Mouse (Mus musculus) limb, embryonic 11.5 days (tissue): ENCODE measurements at regions not wholly inside any gene's neighbourhood (a gene's known extent, or its start where the extent isn't known, plus 50 kb on each side); places are given as distances from the start of the nearest gene placed in this dataset.

Experiments used
- ATAC-seq: fragments of 200-750 bp; cut with Nextera tagmentation; 2 replicates; pipeline ENCODE4 v1.8.0; 2017; ENCODE audit warnings: low read depth; ENCODE audit not compliant: insufficient number of reproducible peaks, low FRiP score, low TSS enrichment
- DNase-seq: peaks from one replicate; pipeline ENCODE4 v3.0.0-alpha.2; 2015; ENCODE audit warnings: low spot score
- H3K27ac ChIP-seq: fragments of 300-500 bp; sonication (generic); replicated peaks from 2 replicates; pipeline ENCODE4 v1.5.1; 2014; ENCODE audit warnings: low read depth, mild to moderate bottlenecking, low read length
- H3K27me3 ChIP-seq: fragments of 300-500 bp; sonication (generic); 2 replicates; pipeline ENCODE4 v1.6.1; 2014; ENCODE audit warnings: mild to moderate bottlenecking, low read length, mixed read lengths; ENCODE audit not compliant: control insufficient read depth, insufficient read depth
- H3K36me3 ChIP-seq: fragments of 300-500 bp; sonication (generic); 2 replicates; pipeline ENCODE4 v1.6.1; 2014; ENCODE audit warnings: mild to moderate bottlenecking, low read length, moderate library complexity, mixed read lengths; ENCODE audit not compliant: control insufficient read depth, insufficient read depth
- H3K4me1 ChIP-seq: fragments of 300-500 bp; sonication (generic); 2 replicates; pipeline ENCODE4 v1.6.1; 2014; ENCODE audit warnings: low read length, mixed read lengths; ENCODE audit not compliant: control insufficient read depth, insufficient read depth
- H3K4me2 ChIP-seq: fragments of 300-500 bp; sonication (generic); 2 replicates; pipeline ENCODE4 v1.6.1; 2014; ENCODE audit warnings: low read depth, mild to moderate bottlenecking, moderate library complexity; ENCODE audit not compliant: severe bottlenecking
- H3K4me3 ChIP-seq: fragments of 300-500 bp; sonication (generic); 2 replicates; pipeline ENCODE4 v1.5.1; 2014; ENCODE audit warnings: low read depth, low read length
- H3K9ac ChIP-seq: fragments of 300-500 bp; sonication (generic); 2 replicates; pipeline ENCODE4 v1.6.1; 2014; ENCODE audit warnings: mild to moderate bottlenecking, low read length
- H3K9me3 ChIP-seq: fragments of 300-500 bp; sonication (generic); 2 replicates; pipeline ENCODE4 v1.6.1; 2016; ENCODE audit warnings: low read length; ENCODE audit not compliant: control insufficient read depth
- WGBS: fragments of 180-500 bp; shearing (Covaris S2); extraction: QIAGEN DNeasy Blood & Tissue Kit; methylation state at CpG from one replicate; pipeline ENCODE4 v1.1.7; 2014; 5-methylcytosine and 5-hydroxymethylcytosine counted together

- no peaks in the 10 kb centered on the region for H3K36me3 ChIP-seq
- no peak for DNase-seq
- 38% methylated on average over 2 of the region's 2 CpGs for WGBS
- no peak overlapping the region for H3K4me3 ChIP-seq
- H3K27me3 ChIP-seq: no peaks in the 10 kb centered on the region
- no peak overlapping the region for H3K27ac ChIP-seq
- no peak for ATAC-seq
- no peaks in the 10 kb centered on the region for H3K4me1 ChIP-seq
- no peak overlapping the region for H3K4me2 ChIP-seq
- no peak overlapping the region for H3K9ac ChIP-seq
- no peaks in the 10 kb centered on the region for H3K9me3 ChIP-seq
Observed at GRCm38 (mm10) chr13:15180898-15181297, 282.1 kb upstream of the Gli3 start.

- no peak overlapping the region for H3K27ac ChIP-seq
- ATAC-seq: no peak
- no peak overlapping the region for H3K4me3 ChIP-seq
- H3K4me2 ChIP-seq: no peak overlapping the region
- H3K9ac ChIP-seq: no peak overlapping the region
- H3K27me3 ChIP-seq: no peaks in the 10 kb centered on the region
- H3K9me3 ChIP-seq: no peaks in the 10 kb centered on the region
- no peaks in the 10 kb centered on the region for H3K36me3 ChIP-seq
- peaks cover 12% of the 10 kb centered on the region for H3K4me1 ChIP-seq
- 79% methylated on average over 7 of the region's 7 CpGs for WGBS
- DNase-seq: no peak
Observed at GRCm38 (mm10) chr13:15211635-15212352, 251.2 kb upstream of the Gli3 start.

- Histone ChIP-seq H3K4me3 (no peak overlapping the region), H3K27ac (peak overlapping the region; percentile 45; the same call in 1 of the 2 replicates), H3K4me2 (no peak overlapping the region), H3K9ac (no peak overlapping the region), H3K4me1 (peaks cover 12% of the 10 kb centered on the region), H3K27me3 (no peaks in the 10 kb centered on the region), H3K9me3 (no peaks in the 10 kb centered on the region), H3K36me3 (no peaks in the 10 kb centered on the region)
- 23% methylated on average over 5 of the region's 5 CpGs for WGBS
- ATAC-seq: peak; percentile 85
- DNase-seq: peak; percentile 60
Observed at GRCm38 (mm10) chr13:15212353-15212850, 250.6 kb upstream of the Gli3 start.

- DNase-seq: no peak
- no peak overlapping the region for H3K4me2 ChIP-seq
- H3K36me3 ChIP-seq: no peaks in the 10 kb centered on the region
- H3K9ac ChIP-seq: no peak overlapping the region
- H3K27ac ChIP-seq: no peak overlapping the region
- no peaks in the 10 kb centered on the region for H3K9me3 ChIP-seq
- H3K27me3 ChIP-seq: no peaks in the 10 kb centered on the region
- no peak for ATAC-seq
- WGBS: 69% methylated on average over 3 of the region's 3 CpGs
- H3K4me1 ChIP-seq: no peaks in the 10 kb centered on the region
- H3K4me3 ChIP-seq: no peak overlapping the region
Observed at GRCm38 (mm10) chr13:15221322-15221721, 241.7 kb upstream of the Gli3 start.

- Histone ChIP-seq H3K9ac (no peak overlapping the region), H3K27ac (no peak overlapping the region), H3K4me1 (no peaks in the 10 kb centered on the region), H3K27me3 (no peaks in the 10 kb centered on the region), H3K4me2 (no peak overlapping the region), H3K9me3 (no peaks in the 10 kb centered on the region), H3K4me3 (no peak overlapping the region), H3K36me3 (no peaks in the 10 kb centered on the region)
- ATAC-seq (no peak), DNase-seq (no peak)
- 40% methylated on average over 1 of the region's 1 CpGs for WGBS
Observed at GRCm38 (mm10) chr13:15227641-15228040, 235.4 kb upstream of the Gli3 start.
